Mouse (Mus musculus) layer of hippocampus, adult 2 months (tissue): ENCODE measurements around the gene Slc7a1. TPM values are rescaled to one million over a fixed set of nuclear protein-coding genes. Genes with fewer than 3 reads are reported as not detected.
"Not testable (repeated sequence)": the region's sequence is repeated elsewhere in the genome, so short reads cannot be mapped to it uniquely, and the experiment has no call there.

Experiments
- DNase-seq, 2 experiments: peaks; one replicate each; pipeline ENCODE4 v3.0.0; 2022; ENCODE audit warnings: low spot score in 2 of 2
- H3K27ac ChIP-seq: fragments of 200-600 bp; 2 replicates; pipeline ENCODE4 v1.8.1; 2022
- H3K4me3 ChIP-seq: fragments of 200-600 bp; 2 replicates; pipeline ENCODE4 v1.8.1; 2022; ENCODE audit warnings: mild to moderate bottlenecking
- CTCF ChIP-seq: fragments of 200-600 bp; conservative IDR thresholded peaks from 2 replicates; pipeline ENCODE4 v1.8.1; 2022; ENCODE audit warnings: antibody characterized with exemption, mild to moderate bottlenecking, moderate library complexity
- total RNA-seq, 2 experiments: library from RNA; stranded (reverse); gene quantifications; 2 replicates each; pipeline ENCODE4 v1.2.3; 2021

The Slc7a1 gene
- total RNA-seq, 2 experiments from 2014 or later, result 24.4 to 25.9 TPM

DNA sequence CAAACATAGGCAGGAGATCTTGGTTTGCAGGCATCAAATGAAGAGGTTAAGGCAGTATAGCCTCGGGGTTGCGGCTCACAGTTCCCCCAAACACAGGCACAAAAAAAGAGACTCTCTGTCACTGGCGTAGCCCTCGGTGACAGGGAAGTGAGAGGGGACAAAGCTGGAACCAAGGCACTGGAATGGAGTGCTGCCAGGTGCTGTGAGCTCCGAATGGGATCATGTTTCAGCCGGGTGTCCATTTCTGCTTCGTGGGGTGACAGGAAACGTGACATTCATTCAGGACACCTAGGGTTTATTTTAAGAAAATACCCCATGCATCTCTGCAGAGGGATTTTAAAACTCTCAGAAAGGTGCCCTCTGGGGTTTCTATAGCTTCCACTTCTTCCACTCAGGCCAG, 45.2 kb downstream of the Slc7a1 start:
- no peak for DNase-seq
- no peak for TF ChIP-seq CTCF

DNA sequence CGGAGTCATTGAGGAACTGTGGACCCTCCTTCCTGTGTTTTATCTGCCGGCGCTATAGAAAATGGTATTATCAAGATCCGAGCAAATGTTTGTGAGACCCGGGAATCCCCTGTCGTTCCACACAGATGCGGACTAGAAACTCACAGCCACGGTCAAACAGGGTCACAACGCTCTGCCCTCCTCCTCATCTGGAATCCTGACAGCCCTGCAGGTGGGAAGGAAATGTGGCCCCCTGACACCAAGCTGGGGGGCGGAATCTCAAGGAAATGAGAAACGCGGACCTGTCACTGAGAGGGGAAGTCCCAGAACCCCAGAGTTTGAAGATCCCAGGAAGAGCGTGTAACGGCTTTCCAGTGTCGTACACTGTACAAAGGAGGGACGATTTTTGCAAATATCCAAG, 46.3 kb downstream of the Slc7a1 start:
- Histone ChIP-seq H3K4me3 (no peak overlapping the region), H3K27ac (no peak overlapping the region)
- no peak for DNase-seq
- TF ChIP-seq CTCF, result no peak

More for the DNA sequence above, 45.2 kb downstream of the Slc7a1 start:
- H3K27ac ChIP-seq, result no peak overlapping the region
- no peak overlapping the region for H3K4me3 ChIP-seq

DNA sequence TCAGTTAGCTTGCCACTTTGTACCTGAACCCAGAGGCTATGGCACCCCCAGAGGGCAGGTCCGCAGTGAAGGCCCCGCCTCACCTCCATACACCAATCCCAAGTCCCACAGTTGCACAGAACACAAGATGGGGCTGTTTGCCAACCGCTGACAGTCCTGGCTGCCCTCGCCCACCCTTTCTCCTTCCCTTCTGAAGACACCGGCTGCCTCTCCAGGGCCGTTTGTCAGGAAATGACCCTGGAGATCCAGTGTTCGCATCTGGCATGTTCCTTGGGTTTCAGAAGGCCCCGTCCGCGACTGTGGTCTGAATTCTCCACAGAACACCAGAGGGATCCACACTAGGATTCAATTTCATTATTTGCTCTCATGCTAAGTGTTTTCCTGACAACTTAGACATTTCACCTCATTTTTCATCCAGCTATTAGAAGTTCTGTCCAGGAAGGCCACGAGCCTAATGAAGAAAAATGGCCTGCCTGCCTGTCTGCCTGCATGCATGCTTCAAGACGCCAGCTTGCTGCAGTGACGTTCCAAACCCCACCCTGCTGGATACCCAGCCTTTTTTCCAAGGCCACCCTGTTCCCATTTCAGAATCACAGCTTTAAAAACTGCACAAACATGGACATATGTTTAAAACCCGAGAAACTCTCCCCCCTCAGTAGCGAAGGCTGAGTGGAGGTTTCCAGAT, 50.2 kb downstream of the Slc7a1 start:
- peak overlapping the region; percentile 51 for H3K27ac ChIP-seq
- H3K4me3 ChIP-seq, result no peak overlapping the region
- no peak for TF ChIP-seq CTCF
- peak in 1 of 2 experiments; percentile 18 for DNase-seq

DNA sequence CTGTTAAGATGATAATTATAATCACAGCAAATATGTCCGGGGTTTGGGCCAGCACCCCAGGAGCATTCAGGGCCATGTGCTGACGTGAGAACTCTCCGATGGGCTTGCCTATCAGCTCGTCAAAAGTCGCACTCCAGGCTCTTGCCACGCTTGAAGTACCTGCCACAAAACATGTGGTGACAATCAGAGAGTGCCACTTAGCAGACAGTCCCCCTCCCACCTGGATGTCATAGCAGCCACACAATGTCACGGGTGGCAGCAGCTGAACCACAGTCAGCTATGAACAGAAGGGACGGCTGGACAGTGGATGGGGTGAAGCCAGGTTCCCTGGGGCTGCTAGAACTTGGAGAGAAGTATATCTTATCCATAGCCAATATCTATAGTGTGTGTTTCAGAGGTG, 51.6 kb downstream of the Slc7a1 start:
- DNase-seq, result no peak
- Histone ChIP-seq H3K27ac (no peak overlapping the region), H3K4me3 (no peak overlapping the region)
- TF ChIP-seq CTCF, result no peak

DNA sequence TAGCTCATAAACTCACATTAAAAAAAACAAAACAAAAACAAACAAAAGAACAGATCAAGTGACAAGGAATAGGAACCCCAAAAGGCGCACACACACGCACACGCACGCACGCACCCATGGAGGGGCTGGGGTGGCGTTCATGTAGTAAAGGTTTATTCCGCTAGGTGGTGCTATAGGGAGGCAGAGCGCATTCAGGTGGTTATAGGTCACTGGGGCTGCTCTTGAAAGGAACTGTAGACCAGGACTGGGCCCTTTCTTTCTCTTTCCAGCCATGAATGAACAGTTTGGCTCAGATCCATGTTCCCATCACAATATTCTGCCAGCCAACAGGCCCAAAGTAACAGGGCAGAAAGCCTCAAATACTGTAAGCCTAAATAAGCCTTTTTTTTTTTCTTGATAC, 53.2 kb downstream of the Slc7a1 start:
- no peak for DNase-seq
- TF ChIP-seq CTCF, result peak; percentile 46
- no peak overlapping the region for H3K27ac ChIP-seq
- H3K4me3 ChIP-seq, result no peak overlapping the region

DNA sequence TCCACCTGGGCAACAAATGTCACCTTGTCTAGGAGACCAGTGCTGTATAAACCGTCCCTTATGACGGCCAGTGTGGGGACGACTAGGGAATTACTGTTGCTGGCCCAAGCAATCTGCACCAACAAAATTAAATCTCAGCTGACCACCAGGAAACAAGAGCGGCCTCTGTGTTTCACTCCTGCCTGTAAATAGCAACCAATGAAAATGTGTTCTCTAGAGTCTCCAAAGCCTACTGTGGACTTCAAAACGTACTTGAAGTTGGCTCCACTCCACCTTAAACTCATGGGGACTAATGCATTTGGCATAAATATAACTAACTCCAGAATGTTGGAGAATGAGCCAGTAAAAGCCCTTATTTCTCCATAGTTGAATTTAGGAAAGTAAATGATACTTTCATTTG, 55.3 kb downstream of the Slc7a1 start:
- TF ChIP-seq CTCF, result no peak
- no peak overlapping the region for H3K27ac ChIP-seq
- no peak overlapping the region for H3K4me3 ChIP-seq
- DNase-seq, result no peak

DNA sequence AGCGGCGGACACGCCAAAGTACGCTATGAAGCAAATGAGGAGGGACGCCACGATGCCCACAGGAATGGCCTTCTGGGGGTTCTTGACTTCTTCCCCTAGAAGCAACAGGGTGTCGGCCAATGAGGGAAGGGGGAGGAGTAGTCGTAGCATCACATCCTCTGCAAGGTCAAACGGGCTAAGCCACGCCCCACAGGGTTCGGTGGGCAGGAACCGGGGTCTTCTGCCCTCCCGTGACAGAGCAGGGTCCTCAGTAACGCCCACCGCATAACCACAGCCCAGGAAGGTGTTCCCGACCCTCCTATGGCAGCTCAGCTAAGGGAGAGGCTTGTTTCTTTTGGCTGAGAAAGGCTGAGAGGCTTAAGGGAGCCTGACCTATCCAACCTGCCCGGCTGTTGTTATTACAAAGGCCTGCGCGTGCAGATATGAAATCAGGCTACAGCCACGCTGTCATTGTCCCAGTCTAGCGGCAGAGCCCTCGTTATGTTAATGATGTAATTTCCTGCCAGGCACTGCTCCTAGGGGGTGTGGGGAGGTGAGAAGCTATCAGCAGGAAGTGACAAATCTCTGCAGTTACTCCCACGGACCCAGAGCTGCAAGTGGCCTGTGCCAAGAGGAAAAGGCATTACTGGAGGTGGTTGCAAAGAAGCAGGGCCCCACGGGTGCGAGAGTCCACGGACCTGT, 57.5 kb downstream of the Slc7a1 start:
- Histone ChIP-seq H3K27ac (peak overlapping the region; percentile 61; the same call in 1 of the 2 replicates), H3K4me3 (peak overlapping the region; percentile 40)
- peak; percentile 40 to 50 for DNase-seq
- no peak for TF ChIP-seq CTCF

DNA sequence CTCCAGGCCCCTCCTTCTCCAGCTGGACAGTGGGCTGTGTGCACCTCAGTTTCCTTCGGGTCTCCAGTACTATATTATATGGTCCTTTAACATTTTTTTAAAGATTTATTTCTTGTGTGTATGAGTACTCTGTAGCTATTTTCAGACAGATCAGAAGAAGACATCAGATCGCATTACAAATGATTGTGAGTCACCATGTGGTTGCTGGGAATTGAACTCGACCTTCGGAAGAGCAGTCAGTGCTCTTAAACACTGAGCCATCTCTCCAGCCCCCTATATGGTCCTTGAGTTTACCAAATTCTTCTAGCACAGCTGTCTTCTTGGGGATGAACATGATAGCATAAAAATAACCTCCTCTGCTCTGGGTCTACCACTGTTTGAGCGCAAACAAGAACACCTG, 60.6 kb downstream of the Slc7a1 start:
- no peak for DNase-seq
- TF ChIP-seq CTCF, result no peak

DNA sequence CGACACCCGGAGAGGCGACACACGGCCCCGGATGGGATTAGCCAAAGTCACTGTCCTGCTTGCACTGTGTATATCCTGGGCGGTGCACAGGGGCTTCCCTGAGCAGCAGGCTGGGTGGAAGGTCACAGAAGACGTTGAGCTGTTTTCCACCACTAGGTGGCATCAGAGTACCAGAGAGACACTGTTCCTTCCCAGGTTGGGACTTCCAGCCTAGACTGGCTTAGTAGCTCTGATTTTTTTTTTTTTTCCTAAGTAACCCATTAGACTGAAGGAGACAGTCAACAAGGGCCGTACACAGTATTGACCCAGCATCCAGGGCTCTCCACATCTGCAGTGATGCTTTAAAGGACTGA, 67.1 kb downstream of the Slc7a1 start:
- Histone ChIP-seq H3K27ac (no peak overlapping the region), H3K4me3 (no peak overlapping the region)
- DNase-seq, result peak; percentile 50 to 80
- TF ChIP-seq CTCF, result peak; percentile 95

More for the DNA sequence above, 60.6 kb downstream of the Slc7a1 start:
- Histone ChIP-seq H3K27ac (no peak overlapping the region), H3K4me3 (no peak overlapping the region)

DNA sequence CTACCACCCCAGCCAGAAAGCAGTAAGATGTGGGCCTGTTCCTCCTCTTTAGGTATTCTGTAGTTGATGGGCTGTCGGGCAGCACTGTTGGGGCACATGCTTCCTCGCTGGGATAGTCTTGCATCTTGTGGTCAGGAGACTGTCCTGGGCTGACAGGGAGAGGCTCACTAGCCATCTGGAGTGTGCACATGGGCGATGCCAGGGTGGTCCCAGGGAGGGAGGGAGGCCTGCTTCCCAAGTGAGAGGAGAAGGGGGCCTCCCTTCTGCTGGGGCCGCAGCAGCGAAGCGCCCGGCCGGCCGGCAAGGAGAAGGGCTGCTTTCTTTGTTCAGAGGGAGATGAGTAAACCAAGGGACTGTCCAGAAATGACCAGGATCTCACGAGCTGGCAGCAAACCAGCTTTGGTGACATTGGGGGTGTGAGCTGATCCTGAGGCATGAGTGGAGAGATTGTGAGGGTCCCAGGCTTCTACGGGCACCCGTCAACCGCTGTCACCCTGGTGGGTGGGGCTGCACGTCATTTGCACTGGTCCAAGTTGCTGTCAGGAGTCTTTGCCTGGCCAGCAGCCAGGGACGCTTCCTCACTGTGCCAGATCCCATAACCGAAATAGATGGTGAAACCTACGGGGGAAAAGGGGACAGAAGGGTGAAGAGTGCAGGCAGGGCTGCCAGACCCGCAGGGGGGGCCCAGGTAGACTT, 67.6 kb downstream of the Slc7a1 start:
- Histone ChIP-seq H3K4me3 (no peak overlapping the region), H3K27ac (no peak overlapping the region)
- no peak for DNase-seq
- no peak for TF ChIP-seq CTCF

DNA sequence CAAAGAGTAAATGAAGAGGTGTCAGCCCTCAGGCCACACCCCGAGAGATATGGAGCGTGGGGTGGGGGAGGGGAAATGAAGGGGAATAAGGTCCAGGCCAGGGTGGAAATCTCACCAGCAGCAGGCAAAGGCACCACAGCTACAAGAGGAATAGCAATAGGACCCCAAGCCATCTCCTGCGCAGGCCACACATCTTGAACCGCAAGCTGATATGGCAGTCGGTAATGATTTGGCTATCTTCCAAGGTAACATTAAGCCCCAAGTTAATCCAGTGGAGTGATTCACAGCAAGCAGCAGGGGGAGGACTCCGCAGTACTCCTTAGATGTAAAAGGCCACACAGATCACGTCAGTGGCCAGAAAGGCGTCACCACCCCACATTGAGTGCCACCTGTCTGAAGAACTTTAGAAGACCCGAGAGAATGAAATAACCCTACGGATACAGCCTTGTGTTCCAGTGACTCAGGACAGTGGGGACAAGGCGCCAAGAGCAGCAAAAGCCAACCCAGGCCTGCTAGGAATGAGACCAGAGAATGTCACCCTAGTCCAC, 68.4 kb downstream of the Slc7a1 start:
- Histone ChIP-seq H3K4me3 (no peak overlapping the region), H3K27ac (no peak overlapping the region)
- TF ChIP-seq CTCF, result no peak
- no peak for DNase-seq

DNA sequence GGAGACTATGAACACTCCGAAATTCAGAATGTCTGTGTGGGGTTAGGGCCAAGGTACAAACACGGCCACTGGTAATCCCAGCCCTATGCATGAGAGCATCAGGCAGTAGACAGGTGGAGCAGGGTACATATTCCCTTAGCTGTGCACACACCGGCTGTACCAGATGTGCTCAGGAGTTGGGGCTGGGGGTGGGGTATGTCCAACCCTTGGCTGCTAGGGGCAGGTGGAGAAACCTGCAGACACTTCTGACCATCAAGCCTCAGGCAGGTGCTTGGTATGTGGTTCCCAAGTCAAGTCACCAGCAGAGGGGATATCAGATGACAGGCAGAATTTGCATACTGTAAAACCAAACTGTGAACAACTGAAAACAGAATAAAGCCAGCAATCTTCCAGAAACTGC, 70.7 kb downstream of the Slc7a1 start:
- no peak overlapping the region for H3K27ac ChIP-seq
- no peak overlapping the region for H3K4me3 ChIP-seq
- DNase-seq, result no peak
- TF ChIP-seq CTCF, result no peak

DNA sequence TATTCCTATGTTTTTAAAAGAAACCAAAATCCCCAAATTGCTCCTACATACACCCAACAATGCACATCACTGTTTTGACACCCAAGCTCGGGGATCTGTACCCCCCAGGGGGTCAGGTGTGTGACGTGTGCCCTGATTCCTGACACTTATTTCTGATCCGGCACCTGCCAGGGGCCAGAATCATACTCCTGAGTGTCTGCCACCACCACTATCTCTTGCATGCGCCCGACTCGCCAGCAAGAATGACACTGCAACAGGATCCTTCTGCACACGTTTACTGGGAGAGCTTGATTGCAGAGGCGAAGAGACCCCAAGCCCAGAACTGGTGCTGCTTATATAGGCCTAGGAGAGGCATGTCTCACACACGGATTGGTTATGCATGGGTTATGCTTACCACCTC, 73.4 kb downstream of the Slc7a1 start:
- not testable (repeated sequence) for DNase-seq, H3K27ac ChIP-seq, H3K4me3 ChIP-seq
